Mouse (Mus musculus) lung, postnatal 0 days (tissue): Measurements from ENCODE around the gene Fyn. TPM values are rescaled to one million over a fixed set of nuclear protein-coding genes. Genes with fewer than 3 reads are reported as not detected.

Source experiments
- ATAC-seq: fragments of 200-750 bp; cut with Nextera tagmentation; 2 replicates; pipeline ENCODE4 v1.8.0; 2017; ENCODE audit warnings: moderate library complexity
- DNase-seq: peaks from one replicate; pipeline ENCODE4 v3.0.0-alpha.2; 2016; ENCODE audit warnings: low spot score
- H3K27ac ChIP-seq: fragments of 300-500 bp; sonication (generic); 2 replicates; pipeline ENCODE4 v1.5.1; 2014; ENCODE audit warnings: antibody characterized with exemption, mild to moderate bottlenecking, low read length, mixed read lengths
- H3K27me3 ChIP-seq: fragments of 300-500 bp; sonication (generic); replicated peaks from 2 replicates; pipeline ENCODE4 v1.6.1; 2014; ENCODE audit warnings: low read length, mixed read lengths; ENCODE audit not compliant: insufficient read depth
- H3K36me3 ChIP-seq: fragments of 300-500 bp; sonication (generic); 2 replicates; pipeline ENCODE4 v1.6.1; 2014; ENCODE audit warnings: low read length, mixed read lengths; ENCODE audit not compliant: insufficient read depth
- H3K4me1 ChIP-seq: fragments of 300-500 bp; sonication (generic); 2 replicates; pipeline ENCODE4 v1.6.1; 2014; ENCODE audit warnings: antibody characterized with exemption, low read depth, low read length, mixed read lengths; ENCODE audit not compliant: insufficient read depth
- H3K4me2 ChIP-seq: fragments of 300-500 bp; sonication (generic); replicated peaks from 2 replicates; pipeline ENCODE4 v1.6.1; 2014; ENCODE audit warnings: low read depth, mild to moderate bottlenecking, low read length, moderate library complexity, mixed read lengths
- H3K4me3 ChIP-seq: fragments of 300-500 bp; sonication (generic); 2 replicates; pipeline ENCODE4 v1.5.1; 2014; ENCODE audit warnings: low read depth, low read length
- H3K9ac ChIP-seq: fragments of 300-500 bp; sonication (generic); replicated peaks from 2 replicates; pipeline ENCODE4 v1.6.1; 2014; ENCODE audit warnings: low read depth, mild to moderate bottlenecking
- H3K9me3 ChIP-seq: fragments of 300-500 bp; sonication (generic); 2 replicates; pipeline ENCODE4 v1.6.1; 2016; ENCODE audit warnings: low read length, mixed read lengths
- CTCF ChIP-seq: IDR thresholded peaks from 2 replicates; pipeline ENCODE4 v1.5.1; 2016; ENCODE audit warnings: antibody characterized with exemption, mild to moderate bottlenecking
- EP300 ChIP-seq: IDR thresholded peaks from 2 replicates; pipeline ENCODE4 v1.6.1; 2016; ENCODE audit warnings: antibody characterized with exemption, mild to moderate bottlenecking, control low read depth
- WGBS: fragments of 180-500 bp; shearing (Covaris S2); extraction: QIAGEN DNeasy Blood & Tissue Kit; methylation state at CpG from one replicate; pipeline ENCODE4 v1.1.7; 2014; 5-methylcytosine and 5-hydroxymethylcytosine counted together
- polyA plus RNA-seq: library from polyadenylated mRNA; unstranded; fragments of >200 nt; fragmentation: Nextera tagmentation; extraction: Ambion mirVana; gene quantifications from 2 replicates; pipeline ENCODE4 v1.2.1, GENCODE M21; 2015

Fyn gene
- polyA plus RNA-seq, 1 experiment from 2014 or later = 23.0 TPM

DNA sequence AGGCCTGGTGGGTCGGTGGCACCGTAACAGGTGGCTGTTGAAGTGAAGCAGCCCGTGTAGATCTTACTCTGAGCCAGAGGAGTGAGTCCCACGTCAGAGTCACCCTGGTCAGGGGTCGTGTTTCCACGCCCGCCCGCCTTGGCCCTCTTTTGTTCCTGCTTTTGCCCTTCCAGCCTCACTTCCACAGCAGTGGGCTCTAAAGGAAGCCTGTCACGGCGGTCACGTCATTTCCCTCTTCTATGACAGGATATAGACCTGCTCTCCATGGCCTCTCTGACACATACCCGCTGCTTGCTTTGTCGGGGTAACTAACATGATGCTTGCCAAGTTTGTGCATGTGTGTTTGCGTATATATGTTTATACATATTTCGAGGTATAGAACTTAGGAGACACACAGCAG, 17.5 kb downstream of the Fyn start:
- H3K27ac ChIP-seq = peak overlapping the region; percentile 7; the same call in 1 of the 2 replicates

DNA sequence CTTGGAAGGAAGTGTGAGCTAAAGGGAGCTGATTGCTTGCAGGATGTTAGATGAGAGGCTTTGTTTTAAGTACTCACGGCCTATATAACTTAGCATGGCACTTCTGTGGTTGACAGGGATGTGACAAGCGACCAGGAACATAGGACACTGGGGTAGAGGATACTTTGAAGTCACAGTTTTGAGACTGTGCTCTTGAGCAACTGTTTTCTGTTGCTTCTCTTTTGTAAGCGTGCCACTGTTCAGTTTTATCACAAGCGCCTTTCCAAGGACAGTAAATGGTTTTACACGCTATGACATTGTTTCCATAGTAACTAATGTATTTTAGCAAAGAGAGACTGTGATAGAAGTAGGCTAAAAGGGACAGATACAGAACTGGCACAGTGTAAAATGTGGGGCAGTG, 18.4 kb downstream of the Fyn start:
- no peak for TF ChIP-seq EP300
- TF ChIP-seq CTCF = no peak
- Histone ChIP-seq H3K9me3 (no peaks in the 10 kb centered on the region), H3K4me3 (no peak overlapping the region), H3K27me3 (no peaks in the 10 kb centered on the region), H3K9ac (no peak overlapping the region), H3K27ac (no peak overlapping the region), H3K4me2 (no peak overlapping the region), H3K4me1 (peaks cover 4% of the 10 kb centered on the region; the same call in 1 of the 2 replicates), H3K36me3 (no peaks in the 10 kb centered on the region)
- WGBS = 35% methylated on average over 5 of the region's 5 CpGs
- DNase-seq (peak; percentile 56), ATAC-seq (peak; percentile 62)

More for the DNA sequence above, 17.5 kb downstream of the Fyn start:
- no peak overlapping the region for H3K9ac ChIP-seq
- ATAC-seq = peak; percentile 78
- TF ChIP-seq EP300 (no peak), CTCF (no peak)
- H3K4me2 ChIP-seq = no peak overlapping the region
- no peaks in the 10 kb centered on the region for H3K9me3 ChIP-seq
- peaks cover 4% of the 10 kb centered on the region; the same call in 1 of the 2 replicates for H3K4me1 ChIP-seq
- peak; percentile 56 for DNase-seq
- 48% methylated on average over 15 of the region's 15 CpGs for WGBS
- no peaks in the 10 kb centered on the region for H3K36me3 ChIP-seq
- H3K27me3 ChIP-seq = no peaks in the 10 kb centered on the region
- no peak overlapping the region for H3K4me3 ChIP-seq

DNA sequence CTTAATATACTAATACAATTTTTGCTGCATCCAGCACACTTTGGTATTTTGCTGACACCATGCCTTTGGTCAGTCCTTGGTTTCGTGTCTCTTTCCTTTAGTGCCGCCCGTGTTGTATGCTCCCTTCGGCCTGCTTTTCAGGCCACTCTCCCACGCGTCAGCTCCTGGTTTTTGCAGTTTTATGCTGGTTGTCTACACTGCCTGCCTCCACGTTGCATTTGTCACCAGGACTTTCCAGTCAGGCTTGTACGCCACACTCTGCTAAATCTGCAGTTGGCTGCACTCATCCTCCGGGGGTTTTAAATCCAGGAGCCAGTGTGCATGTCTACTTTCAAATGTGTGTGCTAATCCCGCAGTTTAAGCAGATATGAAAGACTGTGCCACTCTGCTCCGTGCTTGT, 18.9 kb downstream of the Fyn start:
- no peak for TF ChIP-seq CTCF
- TF ChIP-seq EP300 = no peak
- Histone ChIP-seq H3K36me3 (no peaks in the 10 kb centered on the region), H3K9ac (no peak overlapping the region), H3K4me2 (no peak overlapping the region), H3K9me3 (no peaks in the 10 kb centered on the region), H3K4me3 (no peak overlapping the region), H3K27ac (no peak overlapping the region), H3K27me3 (no peaks in the 10 kb centered on the region), H3K4me1 (peaks cover 4% of the 10 kb centered on the region; the same call in 1 of the 2 replicates)
- no peak for ATAC-seq
- no peak for DNase-seq
- 80% methylated on average over 11 of the region's 11 CpGs for WGBS

DNA sequence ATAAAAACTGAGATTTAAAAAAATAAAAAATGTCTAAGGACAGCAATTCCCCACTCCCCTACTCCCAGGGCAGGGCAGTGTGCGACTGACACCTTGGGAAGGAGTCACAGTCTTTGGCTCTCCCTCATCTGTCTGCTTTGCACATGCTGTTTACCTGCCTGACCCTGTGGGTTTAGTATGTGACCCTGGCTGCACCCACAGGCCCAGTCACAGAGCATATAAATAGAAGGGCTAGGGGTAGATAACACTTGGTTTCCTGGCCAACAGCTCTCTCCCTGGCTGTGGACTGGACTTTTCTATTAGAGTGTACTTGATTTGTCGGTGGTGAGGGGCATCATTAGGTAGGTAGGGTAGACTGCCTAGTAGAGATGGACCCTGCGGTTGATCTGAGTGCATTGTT, 19.5 kb downstream of the Fyn start:
- Histone ChIP-seq H3K9me3 (no peaks in the 10 kb centered on the region), H3K9ac (no peak overlapping the region), H3K4me2 (no peak overlapping the region), H3K4me1 (peaks cover 4% of the 10 kb centered on the region; the same call in 1 of the 2 replicates), H3K36me3 (no peaks in the 10 kb centered on the region), H3K27ac (no peak overlapping the region), H3K27me3 (no peaks in the 10 kb centered on the region), H3K4me3 (no peak overlapping the region)
- no peak for DNase-seq
- WGBS = 76% methylated on average over 3 of the region's 3 CpGs
- no peak for ATAC-seq
- TF ChIP-seq CTCF (no peak), EP300 (no peak)

DNA sequence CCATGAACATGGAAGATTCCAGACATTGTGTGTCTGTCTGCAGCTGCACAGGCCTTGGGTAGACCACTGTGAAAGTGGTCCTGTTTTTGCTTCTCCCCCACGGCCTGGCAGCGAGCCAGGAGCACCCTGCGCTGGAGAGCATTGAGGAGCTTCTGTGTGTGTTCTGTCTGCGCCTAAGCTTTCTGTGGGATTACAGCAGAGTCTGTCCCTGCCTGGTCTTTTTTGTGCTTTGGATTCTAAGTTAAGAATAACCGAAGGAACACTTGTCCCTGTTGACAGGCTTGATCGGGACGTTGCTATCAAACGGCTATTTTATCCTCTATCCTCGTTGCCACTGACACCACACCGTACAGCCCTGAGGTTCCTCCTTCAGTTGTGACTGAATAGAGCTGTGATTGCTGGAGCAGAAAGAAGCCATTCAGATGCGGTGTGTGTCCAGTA, 20.8 kb downstream of the Fyn start:
- WGBS = 72% methylated on average over 11 of the region's 11 CpGs
- H3K36me3 ChIP-seq = no peaks in the 10 kb centered on the region
- ATAC-seq (no peak), DNase-seq (no peak)
- peaks cover 4% of the 10 kb centered on the region; the same call in 1 of the 2 replicates for H3K4me1 ChIP-seq
- H3K9ac ChIP-seq = no peak overlapping the region
- H3K9me3 ChIP-seq = no peaks in the 10 kb centered on the region
- no peak overlapping the region for H3K4me3 ChIP-seq
- no peaks in the 10 kb centered on the region for H3K27me3 ChIP-seq
- no peak overlapping the region for H3K27ac ChIP-seq
- TF ChIP-seq EP300 (no peak), CTCF (no peak)
- no peak overlapping the region for H3K4me2 ChIP-seq

DNA sequence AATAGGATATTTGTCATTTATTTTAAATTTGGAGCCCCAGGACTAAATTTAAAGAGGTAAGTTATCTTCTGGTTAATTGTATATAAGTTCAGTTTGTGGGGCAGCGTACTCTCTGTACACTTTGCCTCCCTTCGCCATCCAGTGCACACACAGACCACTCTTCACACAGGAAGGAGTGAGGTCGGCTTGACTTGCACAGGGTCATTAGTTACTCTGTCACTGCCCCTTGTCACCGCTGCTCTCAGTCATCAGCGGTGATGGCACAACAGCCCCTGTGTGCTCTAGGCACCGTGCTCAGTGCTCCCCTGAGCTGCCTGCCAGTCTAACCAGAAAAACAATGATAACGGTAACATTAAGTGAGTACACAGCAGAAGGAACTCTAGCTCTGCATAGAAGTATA, 21.9 kb downstream of the Fyn start:
- no peak overlapping the region for H3K4me3 ChIP-seq
- no peaks in the 10 kb centered on the region for H3K27me3 ChIP-seq
- peaks cover 4% of the 10 kb centered on the region; the same call in 1 of the 2 replicates for H3K4me1 ChIP-seq
- DNase-seq (no peak), ATAC-seq (no peak)
- H3K27ac ChIP-seq = no peak overlapping the region
- H3K9ac ChIP-seq = no peak overlapping the region
- TF ChIP-seq EP300 (no peak), CTCF (no peak)
- no peaks in the 10 kb centered on the region for H3K36me3 ChIP-seq
- H3K4me2 ChIP-seq = no peak overlapping the region
- H3K9me3 ChIP-seq = no peaks in the 10 kb centered on the region
- WGBS = 80% methylated on average over 7 of the region's 7 CpGs

DNA sequence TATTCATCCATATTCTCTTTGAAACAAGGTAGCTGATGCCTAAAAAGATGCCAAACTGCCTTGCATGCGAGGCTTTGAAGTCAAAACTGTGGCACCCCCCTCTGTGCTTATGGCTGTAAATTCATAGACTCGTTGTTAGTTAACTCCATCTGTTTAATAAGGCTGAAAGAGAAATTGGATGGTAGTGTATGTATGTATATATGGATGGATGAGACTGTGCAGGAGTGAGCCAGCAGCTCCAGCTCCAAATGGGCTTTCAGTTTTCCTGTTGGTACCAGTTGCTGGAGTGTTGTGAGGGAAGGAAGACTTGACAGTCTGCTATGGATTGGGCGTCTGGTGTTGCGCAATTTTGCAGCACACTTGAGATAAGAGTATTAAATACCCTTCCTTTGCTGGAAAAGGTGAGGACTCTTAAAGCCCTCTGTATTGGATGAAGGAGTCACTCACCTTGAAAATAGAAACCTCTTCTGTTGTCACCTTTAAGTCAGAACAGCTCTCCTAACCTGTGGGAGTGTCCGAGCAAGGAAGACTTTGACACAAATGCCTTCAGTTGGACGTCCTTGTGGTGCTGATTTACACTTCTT, 24.3 kb downstream of the Fyn start:
- no peak overlapping the region for H3K4me3 ChIP-seq
- no peaks in the 10 kb centered on the region for H3K27me3 ChIP-seq
- H3K36me3 ChIP-seq = no peaks in the 10 kb centered on the region
- peak; percentile 65 for ATAC-seq
- WGBS = 62% methylated on average over 6 of the region's 6 CpGs
- peak; percentile 33 for DNase-seq
- H3K4me2 ChIP-seq = no peak overlapping the region
- no peaks in the 10 kb centered on the region for H3K4me1 ChIP-seq
- no peaks in the 10 kb centered on the region for H3K9me3 ChIP-seq
- H3K9ac ChIP-seq = no peak overlapping the region
- TF ChIP-seq EP300 (peak; percentile 50; the same call in 1 of the 2 replicates), CTCF (no peak)
- no peak overlapping the region for H3K27ac ChIP-seq
